Mouse (Mus musculus): ENCODE measurements around the gene Glo1.

The Glo1 gene

DNA sequence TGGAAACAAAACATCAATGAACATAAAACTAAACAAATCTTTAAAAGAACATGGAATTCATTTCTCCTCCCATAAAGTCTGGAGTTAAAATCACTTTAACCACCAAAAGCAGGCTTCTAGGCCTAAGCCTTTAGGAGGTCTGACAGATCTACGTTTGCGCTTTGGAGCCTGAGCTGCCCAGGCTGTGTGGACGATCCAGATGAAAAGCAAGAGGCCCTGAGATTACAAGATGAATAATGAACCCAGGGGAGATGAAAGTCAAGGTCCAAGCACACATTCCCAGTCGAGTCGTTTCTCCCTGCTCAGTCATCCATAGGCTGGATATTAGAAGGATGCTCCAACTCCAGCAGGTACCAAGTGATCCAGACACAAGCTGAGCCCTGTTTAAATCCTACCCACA, 90.0 kb downstream of the Glo1 start:
- no peak for DNase-seq (ENCODE audit: low read depth, low spot score)

Measured in WW6 (cell line).